Mouse (Mus musculus) lung, adult 2 months (tissue): ENCODE data around the gene Orm3.

Source experiments
- CTCF ChIP-seq: fragments of 200-500 bp; IDR thresholded peaks from 2 replicates; pipeline ENCODE4 v1.5.1; 2011; ENCODE audit warnings: mild to moderate bottlenecking, low read length, control low read depth; ENCODE audit not compliant: insufficient read depth
- POLR2A ChIP-seq: fragments of 200-500 bp; IDR thresholded peaks from 2 replicates; pipeline ENCODE4 v1.6.1; 2011; ENCODE audit warnings: low read depth, mild to moderate bottlenecking, control low read depth, low read length, borderline replicate concordance; ENCODE audit errors: extremely low read depth

- TF ChIP-seq CTCF: no peak
- TF ChIP-seq POLR2A: no peak
Measured at GRCm38 (mm10) chr4:63389887-63390528, 34.0 kb downstream of the Orm3 start.
